Mouse (Mus musculus): ENCODE data around the gene Elovl1. TPM values are rescaled to one million over a fixed set of nuclear protein-coding genes. Genes with fewer than 3 reads are reported as not detected.

The Elovl1 gene
- polyA plus RNA-seq, 1 experiment from 2014 or later: 46.8 TPM

GRCm38 (mm10) chr4:118472687-118473086 is 44.8 kb downstream of the Elovl1 start:
- ATAC-seq (ENCODE audit: low FRiP score) (no peak), DNase-seq (ENCODE audit: low spot score) (no peak)
- no peak overlapping the region for H3K27ac ChIP-seq (ENCODE audit: low read depth, low read length)
- 85% methylated on average over 11 of the region's 11 CpGs for WGBS
- no peak overlapping the region for H3K4me3 ChIP-seq (ENCODE audit: low read depth, low read length)
- peaks cover 4% of the 10 kb centered on the region; the same call in 1 of the 2 replicates for H3K4me1 ChIP-seq (replicated peaks; ENCODE audit: control insufficient read depth, insufficient read depth, low read length)
- H3K4me2 ChIP-seq (replicated peaks; ENCODE audit: low read depth, low read length): no peak overlapping the region
- no peaks in the 10 kb centered on the region for H3K27me3 ChIP-seq (ENCODE audit: control insufficient read depth, insufficient read depth, low read length)
- H3K9me3 ChIP-seq (ENCODE audit: control insufficient read depth, low read length): no peaks in the 10 kb centered on the region
- no peaks in the 10 kb centered on the region for H3K36me3 ChIP-seq (ENCODE audit: control insufficient read depth, insufficient read depth, low read length)
- H3K9ac ChIP-seq (ENCODE audit: low read depth, low read length): no peak overlapping the region

- no peak overlapping the region for H3K27ac ChIP-seq (ENCODE audit: low read depth, low read length)
- H3K4me2 ChIP-seq (replicated peaks; ENCODE audit: low read depth, low read length): no peak overlapping the region
- H3K36me3 ChIP-seq (ENCODE audit: control insufficient read depth, insufficient read depth, low read length): no peaks in the 10 kb centered on the region
- ATAC-seq (ENCODE audit: low FRiP score) (peak; percentile 45; the same call in 1 of the 2 replicates), DNase-seq (ENCODE audit: low spot score) (peak; percentile 50)
- H3K27me3 ChIP-seq (ENCODE audit: control insufficient read depth, insufficient read depth, low read length): no peaks in the 10 kb centered on the region
- WGBS: 38% methylated on average over 15 of the region's 15 CpGs
- H3K9me3 ChIP-seq (ENCODE audit: control insufficient read depth, low read length): no peaks in the 10 kb centered on the region
- H3K4me3 ChIP-seq (ENCODE audit: low read depth, low read length): no peak overlapping the region
- H3K4me1 ChIP-seq (replicated peaks; ENCODE audit: control insufficient read depth, insufficient read depth, low read length): peaks cover 4% of the 10 kb centered on the region; the same call in 1 of the 2 replicates
- no peak overlapping the region for H3K9ac ChIP-seq (ENCODE audit: low read depth, low read length)
These were observed 49.1 kb downstream of the Elovl1 start for GRCm38 (mm10) chr4:118476773-118477530.

Other genes starting within 250 kb of the Elovl1 start
- gene Kdm4a, start 248.1 kb upstream of the Elovl1 start, polyA plus RNA-seq (2014; fragmentation: Nextera tagmentation; extraction: Ambion mirVana): 58.1 and 67.5 TPM in 2 replicates
- gene Ptprf, start 136.7 kb upstream of the Elovl1 start, polyA plus RNA-seq (2014; fragmentation: Nextera tagmentation; extraction: Ambion mirVana): 62.4 and 66.0 TPM in 2 replicates
- 9.3 and 12.9 TPM in 2 replicates for gene Szt2, start 18.8 kb upstream of the Elovl1 start, polyA plus RNA-seq (2014; fragmentation: Nextera tagmentation; extraction: Ambion mirVana)
- 154 and 158 TPM in 2 replicates for gene Med8, start 18.8 kb upstream of the Elovl1 start, polyA plus RNA-seq (2014; fragmentation: Nextera tagmentation; extraction: Ambion mirVana)
- 236 and 259 TPM in 2 replicates for gene Cdc20, start 9.3 kb downstream of the Elovl1 start, polyA plus RNA-seq (2014; fragmentation: Nextera tagmentation; extraction: Ambion mirVana)
- 1.3 and 1.5 TPM in 2 replicates for gene Mpl, start 29.4 kb downstream of the Elovl1 start, polyA plus RNA-seq (2014; fragmentation: Nextera tagmentation; extraction: Ambion mirVana)
- 8.8 and 12.2 TPM in 2 replicates for gene Tie1, start 62.0 kb downstream of the Elovl1 start, polyA plus RNA-seq (2014; fragmentation: Nextera tagmentation; extraction: Ambion mirVana)
- 0.77 and 2.1 TPM in 2 replicates for gene 2610528J11Rik, start 98.9 kb downstream of the Elovl1 start, polyA plus RNA-seq (2014; fragmentation: Nextera tagmentation; extraction: Ambion mirVana)
- 0.40 and 0.46 TPM in 2 replicates for gene Tmem125, start 116.0 kb downstream of the Elovl1 start, polyA plus RNA-seq (2014; fragmentation: Nextera tagmentation; extraction: Ambion mirVana)
- gene Cfap57, start 192.7 kb downstream of the Elovl1 start, polyA plus RNA-seq (2014; fragmentation: Nextera tagmentation; extraction: Ambion mirVana): 1.5 and 2.0 TPM in 2 replicates
- 192 and 193 TPM in 2 replicates for gene Ebna1bp2, start 192.7 kb downstream of the Elovl1 start, polyA plus RNA-seq (2014; fragmentation: Nextera tagmentation; extraction: Ambion mirVana)
- gene Olfr62, start 230.9 kb downstream of the Elovl1 start, polyA plus RNA-seq (2014; fragmentation: Nextera tagmentation; extraction: Ambion mirVana): not detected in 2 replicates

Measured in hindbrain, embryonic 11.5 days (tissue).